31 mouse cellular contexts compared by ENCODE assay signal in the genomic region with DNA sequence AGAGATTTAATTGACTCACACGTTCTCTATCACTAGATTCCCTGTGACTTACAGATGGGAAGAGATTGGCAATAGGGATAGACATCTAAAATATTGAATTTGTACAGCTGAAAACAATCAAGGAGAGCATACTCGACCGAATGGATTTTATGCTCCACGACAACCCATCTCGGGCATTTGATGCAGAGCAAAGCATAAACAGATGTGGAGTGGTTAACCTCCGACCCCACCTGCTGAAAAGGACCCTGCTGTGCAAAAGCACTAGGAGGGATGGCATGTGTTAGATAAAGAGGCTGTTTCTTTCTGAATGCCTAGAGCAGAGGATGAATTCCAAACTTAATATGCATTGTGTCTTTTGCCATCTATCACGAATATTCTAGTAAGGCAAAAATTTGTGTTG. TPM values are rescaled to one million over a fixed set of nuclear protein-coding genes. Genes with fewer than 3 reads are reported as not detected.
DNase-seq lines count a peak whose midpoint lies in the region; ATAC-seq lines count a peak whose summit lies in the region.
"Had no signal": no experiment of that assay in that cellular context is flagged by ENCODE, and none has a peak within 500 bp of the region (broad histone marks: within the 10 kb centered on the region; RNA-seq: fewer than 3 reads in every experiment).

No protein-coding gene starts in this region.

- H3K4me1 ChIP-seq in limb, embryonic 11.5 days (ENCODE audit: control insufficient read depth, insufficient read depth, low read length) = no peaks in the 10 kb centered on the region
- peaks cover 20% of the 10 kb centered on the region for H3K4me1 ChIP-seq in limb, embryonic 10.5 days
- no peaks in the 10 kb centered on the region for H3K4me1 ChIP-seq in embryonic facial prominence, embryonic 11.5 days (ENCODE audit: control insufficient read depth, insufficient read depth, low read length)
- H3K4me1 ChIP-seq in heart, embryonic 11.5 days (ENCODE audit: control insufficient read depth, insufficient read depth, low read length) = no peaks in the 10 kb centered on the region
- H3K4me1 ChIP-seq: hindbrain, embryonic 15.5 days; liver, embryonic 15.5 days; neural tube, embryonic 13.5 days; stomach, embryonic 15.5 days had no signal

- DNase-seq in limb, embryonic 11.5 days (ENCODE audit: low spot score) = peak; percentile 65
- no peak for DNase-seq in limb, embryonic 10.5 days (ENCODE audit: low spot score)
- DNase-seq in embryo, embryonic 10 days (ENCODE audit: low spot score) = peak; percentile 78
- peak; percentile 89 for DNase-seq in embryonic facial prominence, embryonic 11.5 days (ENCODE audit: low spot score)
- DNase-seq in left cerebral cortex, adult 18-20 months (ENCODE audit: low spot score in 2 of 2) = no peak
- no peak for DNase-seq in right cerebral cortex, postnatal 14 days
- DNase-seq: adrenal gland, adult 8-10 months; B cell, adult 2 months; cerebellum, adult 8-10 months; cerebellum, postnatal 25 days; gastrocnemius, adult 2 months; gastrocnemius, postnatal 36 days; heart, adult 2 months; heart, postnatal 14 days; kidney, adult 8-10 months; kidney, postnatal 4 days; layer of hippocampus, postnatal 36 days; lung, embryonic 14.5 days had no signal

- WGBS in limb, embryonic 11.5 days = 15% methylated on average over 7 of the region's 7 CpGs
- 12% methylated on average over 7 of the region's 7 CpGs for WGBS in limb, embryonic 10.5 days
- WGBS in embryonic facial prominence, embryonic 11.5 days = 15% methylated on average over 7 of the region's 7 CpGs
- 40% methylated on average over 7 of the region's 7 CpGs for WGBS in heart, embryonic 11.5 days (ENCODE audit: insufficient replicate concordance)

- no peaks in the 10 kb centered on the region for H3K27me3 ChIP-seq in limb, embryonic 11.5 days (ENCODE audit: control insufficient read depth, insufficient read depth, low read length)
- H3K27me3 ChIP-seq in limb, embryonic 10.5 days (ENCODE audit: low read depth, poor library complexity, severe bottlenecking) = no peaks in the 10 kb centered on the region
- H3K27me3 ChIP-seq in embryonic facial prominence, embryonic 11.5 days (ENCODE audit: control insufficient read depth, insufficient read depth, low read length) = no peaks in the 10 kb centered on the region
- no peaks in the 10 kb centered on the region for H3K27me3 ChIP-seq in heart, embryonic 11.5 days (ENCODE audit: control insufficient read depth, insufficient read depth, low read length)
- H3K27me3 ChIP-seq: CH12.LX; hindbrain, embryonic 15.5 days; limb, embryonic 12.5 days; liver, embryonic 15.5 days; neural tube, embryonic 13.5 days had no signal

- ATAC-seq in limb, embryonic 11.5 days (ENCODE audit: insufficient number of reproducible peaks, low FRiP score, low TSS enrichment, low read depth) = no peak
- no peak for ATAC-seq in embryonic facial prominence, embryonic 11.5 days (replicated peaks; ENCODE audit: insufficient number of reproducible peaks, low FRiP score, low TSS enrichment, low read depth)
- no peak for ATAC-seq in heart, embryonic 11.5 days (replicated peaks; ENCODE audit: insufficient number of reproducible peaks, low FRiP score, low TSS enrichment)
- ATAC-seq: forebrain, embryonic 14.5 days; midbrain, embryonic 16.5 days had no signal

- H3K4me3 ChIP-seq in limb, embryonic 11.5 days (ENCODE audit: low read depth, low read length) = no peak overlapping the region
- no peak overlapping the region for H3K4me3 ChIP-seq in limb, embryonic 10.5 days
- no peak overlapping the region for H3K4me3 ChIP-seq in embryonic facial prominence, embryonic 11.5 days (ENCODE audit: low read depth, low read length)
- H3K4me3 ChIP-seq in heart, embryonic 11.5 days (ENCODE audit: low read depth, low read length) = no peak overlapping the region
- H3K4me3 ChIP-seq: gastrocnemius, adult 2 months; heart, adult 2 months; hindbrain, embryonic 15.5 days; limb, embryonic 12.5 days; liver, embryonic 15.5 days; neural tube, embryonic 13.5 days; stomach, embryonic 15.5 days had no signal

- H3K9ac ChIP-seq in limb, embryonic 11.5 days (ENCODE audit: low read length) = no peak overlapping the region
- H3K9ac ChIP-seq in embryonic facial prominence, embryonic 11.5 days (replicated peaks; ENCODE audit: low read length) = no peak overlapping the region
- no peak overlapping the region for H3K9ac ChIP-seq in heart, embryonic 11.5 days (ENCODE audit: low read depth, low read length)
- H3K9ac ChIP-seq: hindbrain, embryonic 15.5 days; limb, embryonic 12.5 days; liver, embryonic 15.5 days; lung, embryonic 14.5 days; neural tube, embryonic 13.5 days; stomach, embryonic 15.5 days had no signal

- no peaks in the 10 kb centered on the region for H3K9me3 ChIP-seq in limb, embryonic 11.5 days (ENCODE audit: control insufficient read depth, low read length)
- no peaks in the 10 kb centered on the region for H3K9me3 ChIP-seq in limb, embryonic 10.5 days (replicated peaks)
- no peaks in the 10 kb centered on the region for H3K9me3 ChIP-seq in embryonic facial prominence, embryonic 11.5 days (replicated peaks; ENCODE audit: control insufficient read depth, low read length)
- no peaks in the 10 kb centered on the region for H3K9me3 ChIP-seq in heart, embryonic 11.5 days (replicated peaks; ENCODE audit: control insufficient read depth, low read length)
- H3K9me3 ChIP-seq: hindbrain, embryonic 15.5 days; limb, embryonic 12.5 days; liver, embryonic 15.5 days; neural tube, embryonic 13.5 days; stomach, embryonic 15.5 days had no signal

- no peak overlapping the region for H3K4me2 ChIP-seq in limb, embryonic 11.5 days (ENCODE audit: low read depth, severe bottlenecking)
- H3K4me2 ChIP-seq in embryonic facial prominence, embryonic 11.5 days (ENCODE audit: low read depth, low read length) = no peak overlapping the region
- no peak overlapping the region for H3K4me2 ChIP-seq in heart, embryonic 11.5 days
- H3K4me2 ChIP-seq: hindbrain, embryonic 15.5 days; limb, embryonic 12.5 days; liver, embryonic 15.5 days; lung, embryonic 14.5 days; midbrain, embryonic 11.5 days; neural tube, embryonic 13.5 days; stomach, embryonic 15.5 days had no signal

- H3K27ac ChIP-seq in limb, embryonic 11.5 days (replicated peaks; ENCODE audit: low read depth, low read length) = no peak overlapping the region
- no peak overlapping the region for H3K27ac ChIP-seq in limb, embryonic 10.5 days
- no peak overlapping the region for H3K27ac ChIP-seq in embryonic facial prominence, embryonic 11.5 days (replicated peaks; ENCODE audit: low read depth, low read length)
- H3K27ac ChIP-seq in heart, embryonic 11.5 days (ENCODE audit: low read depth, low read length) = no peak overlapping the region
- H3K27ac ChIP-seq: gastrocnemius, adult 2 months; heart, adult 2 months; hindbrain, embryonic 15.5 days; kidney, postnatal 0 days; limb, embryonic 12.5 days; liver, embryonic 15.5 days; neural tube, embryonic 13.5 days; stomach, embryonic 15.5 days had no signal

- H3K36me3 ChIP-seq in limb, embryonic 11.5 days (ENCODE audit: control insufficient read depth, insufficient read depth, low read length) = no peaks in the 10 kb centered on the region
- no peaks in the 10 kb centered on the region for H3K36me3 ChIP-seq in limb, embryonic 10.5 days
- H3K36me3 ChIP-seq in embryonic facial prominence, embryonic 11.5 days (replicated peaks; ENCODE audit: control insufficient read depth, insufficient read depth, low read depth, low read length) = no peaks in the 10 kb centered on the region
- no peaks in the 10 kb centered on the region for H3K36me3 ChIP-seq in heart, embryonic 11.5 days (ENCODE audit: control insufficient read depth, insufficient read depth, low read length)
- H3K36me3 ChIP-seq: hindbrain, embryonic 15.5 days; limb, embryonic 12.5 days; liver, embryonic 15.5 days; neural tube, embryonic 13.5 days; stomach, embryonic 15.5 days had no signal

RNA-seq across cellular contexts. Expression of gene Corin, which starts 23.8 kb away (rescaled TPM):
- polyA plus RNA-seq in limb, embryonic 11.5 days (2014; fragmentation: Nextera tagmentation; extraction: Ambion mirVana) = 0.75 and 1.4 TPM in 2 replicates
- polyA plus RNA-seq in limb, embryonic 10.5 days (2016; fragmentation: Nextera tagmentation; extraction: Ambion mirVana) = 0.48 and 0.63 TPM in 2 replicates
- polyA plus RNA-seq in embryonic facial prominence, embryonic 11.5 days (2014; fragmentation: Nextera tagmentation; extraction: Ambion mirVana) = 4.0 and 4.2 TPM in 2 replicates
- total RNA-seq in left cerebral cortex, adult 18-20 months (2021) = under 1 TPM; 0.14 TPM
- polyA plus RNA-seq in heart, embryonic 11.5 days (2014; fragmentation: Nextera tagmentation; extraction: Ambion mirVana) = 23.7 and 30.8 TPM in 2 replicates
- total RNA-seq: CH12.LX; layer of hippocampus, postnatal 36 days; megakaryocyte progenitor cell, adult 5-6 weeks had no signal
- polyA plus RNA-seq: forebrain, embryonic 14.5 days; liver, adult 2 months had no signal

Comparison
In these comparisons a context has a peak if more than half of its experiments do, and no peak if none do; other contexts are left out.
1. DNase-seq: peak in limb, embryonic 11.5 days (single experiment), embryo, embryonic 10 days (single experiment) and embryonic facial prominence, embryonic 11.5 days (single experiment); none in limb, embryonic 10.5 days (single experiment), left cerebral cortex, adult 18-20 months (0 of 2) and right cerebral cortex, postnatal 14 days (single experiment).